Mouse (Mus musculus) urinary bladder, postnatal 25 days (tissue): Measurements from ENCODE around the gene Ecd.
A peak's percentile ranks its signal among the peaks of the same experiment; 100 is the strongest.
"Not testable (repeated sequence)": the region's sequence is repeated elsewhere in the genome, so short reads cannot be mapped to it uniquely, and the experiment has no call there.

ENCODE experiments used
- DNase-seq: peaks from one replicate; pipeline ENCODE4 v3.0.0; 2022; ENCODE audit warnings: low spot score

Ecd gene

DNA sequence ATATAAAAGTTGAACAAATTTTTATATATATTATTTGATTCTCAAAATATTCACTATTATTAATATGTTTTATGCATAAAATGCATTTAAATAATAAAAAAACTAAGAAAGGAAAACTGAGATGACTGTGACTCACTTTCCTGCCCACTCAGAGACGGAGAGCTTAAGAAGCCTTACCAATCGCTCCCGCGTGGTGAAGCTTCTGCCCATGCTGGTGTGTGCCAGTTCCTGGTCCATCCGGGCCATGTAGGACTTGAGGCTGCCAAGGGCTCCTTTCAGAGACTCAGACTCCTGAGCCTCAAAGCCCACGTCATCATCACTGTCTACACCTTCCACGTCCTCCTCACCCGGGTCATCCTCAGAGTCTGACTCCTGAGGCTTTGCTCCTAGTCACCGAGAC lies 23.7 kb downstream of the Ecd start:
- DNase-seq = no peak

DNA sequence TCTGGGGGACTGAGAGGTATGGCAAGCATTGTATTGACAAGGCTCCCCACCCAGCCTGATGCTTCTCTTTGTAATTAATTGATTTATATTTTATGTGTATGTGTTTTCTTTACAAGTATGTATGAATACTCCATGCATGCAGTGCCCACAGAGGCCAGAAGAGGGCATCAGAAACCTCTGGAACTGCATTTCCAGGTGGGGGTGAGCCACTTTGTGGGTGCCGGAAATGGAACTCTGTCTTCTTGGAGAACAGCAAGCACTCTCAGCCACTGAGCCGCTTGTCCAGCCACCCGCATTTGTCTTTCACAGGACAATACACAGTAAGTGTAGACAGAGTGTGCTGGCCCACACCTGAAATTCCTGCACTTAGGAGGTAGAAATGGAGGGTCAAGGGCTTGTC lies 28.5 kb downstream of the Ecd start:
- DNase-seq = peak; percentile 46

DNA sequence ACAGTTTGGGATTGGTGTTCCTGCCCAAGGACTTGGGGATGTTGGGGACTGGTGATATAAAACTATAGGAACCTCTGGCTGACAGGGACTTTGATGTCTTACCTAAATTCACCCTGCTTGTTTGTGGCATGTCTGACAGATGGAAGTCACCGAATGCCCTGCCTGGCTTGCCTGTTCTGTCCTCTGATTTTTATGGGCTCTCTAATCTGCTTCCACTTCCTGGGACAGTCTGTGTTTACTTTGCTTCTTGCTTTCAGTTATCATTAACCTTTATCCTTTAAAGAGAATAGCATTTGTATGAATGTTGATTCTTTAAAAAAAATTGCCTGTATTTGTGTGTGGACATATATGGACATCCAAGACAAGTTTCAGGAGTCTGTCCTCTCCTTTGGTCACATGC lies 32.8 kb downstream of the Ecd start:
- no peak for DNase-seq

DNA sequence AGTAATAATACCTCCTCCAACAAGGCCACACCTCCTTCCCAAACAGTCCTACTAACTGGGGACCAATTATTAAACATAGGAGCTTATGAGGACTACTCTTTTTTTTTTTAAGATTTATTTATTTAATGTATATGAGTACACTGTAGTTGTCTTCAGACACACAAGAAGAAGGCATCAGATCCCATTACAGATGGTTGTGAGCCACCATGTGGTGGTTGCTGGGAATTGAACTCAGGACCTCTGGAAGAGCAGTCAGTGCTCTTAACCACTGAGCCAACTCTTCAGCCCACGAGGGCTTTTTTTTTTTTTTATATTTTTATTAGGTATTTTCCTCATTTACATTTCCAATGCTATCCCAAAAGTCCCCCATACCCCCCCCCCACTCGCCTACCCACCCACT lies 42.8 kb downstream of the Ecd start:
- not testable (repeated sequence) for DNase-seq

DNA sequence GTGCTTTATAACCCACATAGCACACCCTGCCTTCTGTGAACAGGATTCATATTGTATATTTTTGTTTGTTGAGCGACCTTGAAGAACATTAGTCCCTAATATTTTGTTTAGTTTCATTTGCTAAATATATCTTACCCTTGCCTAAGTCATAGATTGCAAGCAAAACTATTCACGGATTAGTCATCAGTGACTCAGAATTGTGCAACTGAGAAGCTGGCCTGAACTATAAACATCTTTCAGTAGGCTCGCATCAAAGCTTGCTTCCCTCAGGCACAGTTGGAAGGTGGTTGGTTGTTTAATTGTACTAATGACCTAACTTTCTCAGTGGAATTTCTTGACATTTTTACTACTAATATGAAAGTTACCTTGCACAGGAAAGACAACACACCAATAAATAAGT lies 49.8 kb downstream of the Ecd start:
- DNase-seq = no peak

DNA sequence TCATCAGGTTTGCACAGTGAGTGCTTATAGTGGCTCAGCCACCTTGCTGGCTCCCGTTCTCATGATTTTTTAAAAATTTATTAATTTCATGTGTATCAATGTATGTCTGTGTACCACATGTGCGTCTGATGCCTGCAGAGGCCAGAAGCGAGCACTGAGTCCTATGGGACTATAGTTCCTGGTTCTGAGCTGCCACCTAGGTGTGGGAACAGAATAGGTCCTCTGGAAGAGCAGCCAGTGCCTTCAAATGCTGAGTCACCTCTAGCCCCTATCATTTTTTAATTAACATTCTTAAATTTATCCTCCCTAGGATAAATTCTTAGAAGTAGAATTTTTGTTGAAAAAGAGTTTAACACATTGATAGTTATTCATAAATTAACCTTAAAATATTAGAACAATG lies 50.3 kb downstream of the Ecd start:
- DNase-seq = no peak

DNA sequence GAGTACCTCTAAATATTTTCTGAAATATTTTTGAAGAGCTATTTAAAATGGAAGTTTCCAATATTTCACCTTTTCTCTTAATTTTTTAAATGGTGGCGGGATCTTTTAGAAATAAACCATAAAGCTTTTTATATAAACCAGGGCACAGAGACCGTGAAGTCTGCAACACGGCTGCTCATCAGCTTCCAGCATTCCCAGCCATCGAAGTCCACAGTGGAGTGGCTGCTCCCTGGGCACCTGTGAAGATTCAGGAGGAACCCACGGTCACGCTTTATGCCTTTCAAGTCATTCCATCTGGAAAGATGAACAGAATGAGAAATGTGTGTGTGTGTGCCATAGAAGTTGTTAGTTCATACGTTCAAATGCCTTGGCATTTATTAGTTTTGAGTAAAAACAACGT lies 53.0 kb downstream of the Ecd start:
- DNase-seq = no peak

DNA sequence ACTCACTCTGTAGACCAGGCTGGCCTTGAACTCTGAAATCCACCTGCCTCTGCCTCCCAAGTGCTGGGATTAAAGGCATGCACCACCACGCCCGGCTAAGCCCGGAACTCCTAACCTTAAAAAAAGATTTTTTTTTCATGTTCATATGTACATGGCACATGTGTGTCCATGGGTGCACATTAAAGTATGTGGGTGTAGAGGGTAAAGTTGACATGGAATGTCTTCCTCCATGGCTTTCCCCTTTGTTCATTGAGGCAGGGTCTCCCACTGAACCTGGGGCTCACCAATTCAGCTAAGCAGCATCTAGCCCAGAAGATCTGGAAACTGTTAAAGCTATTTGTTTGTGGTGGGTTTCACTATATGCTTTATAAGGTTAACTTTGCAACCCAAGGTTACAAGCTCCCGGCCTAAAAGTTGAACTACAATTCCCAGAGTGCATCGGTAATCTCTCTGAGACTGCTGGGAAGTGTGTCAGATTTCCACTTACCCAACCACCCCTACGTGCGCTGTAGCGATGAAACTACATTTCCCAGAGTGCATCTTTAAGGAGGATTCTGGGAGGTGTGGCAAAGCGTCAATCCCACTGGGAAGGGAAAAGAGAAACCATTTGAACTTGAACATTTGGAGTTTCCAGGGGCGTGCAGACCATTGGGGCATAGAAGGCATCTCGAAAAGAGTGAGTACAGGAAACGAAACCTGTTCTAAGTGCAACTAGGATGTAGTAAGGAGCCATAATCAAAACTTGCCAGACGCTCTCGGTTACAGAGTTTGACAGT lies 53.6 kb downstream of the Ecd start, which contains the start of gene Nudt13:
Gene Nudt13 (plus strand): TSS at position 581 of the 776 bp plus-strand sequence.
- peak; percentile 59 for DNase-seq

DNA sequence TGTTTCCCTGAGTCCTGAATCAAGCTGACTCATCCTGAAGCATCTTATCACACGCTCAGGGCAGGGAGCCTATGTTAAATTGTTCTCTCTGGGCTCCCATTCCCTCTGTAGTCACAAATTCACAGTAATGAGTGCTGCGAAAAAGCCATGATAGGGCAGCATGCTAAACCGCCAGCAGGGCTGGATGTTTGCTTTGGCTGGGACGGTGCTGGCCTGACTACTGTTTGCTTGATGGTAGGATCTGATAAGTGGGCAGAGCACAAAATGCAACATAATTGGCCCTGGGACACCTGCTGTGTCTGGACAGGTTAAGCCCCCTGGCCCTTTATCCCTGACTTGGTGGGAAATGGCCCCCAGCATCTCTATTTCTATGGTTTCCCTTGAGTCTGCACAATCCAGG lies 56.5 kb downstream of the Ecd start:
- DNase-seq = no peak
